Mouse (Mus musculus) ovary, postnatal 14 days (tissue): ENCODE results near the gene Syne1.
A peak's percentile ranks its signal among the peaks of the same experiment; 100 is the strongest.

Source experiments
- DNase-seq: peaks from one replicate; pipeline ENCODE4 v3.0.0; 2022; ENCODE audit warnings: low spot score

Syne1 gene

GRCm38 (mm10) chr10:5551382-5551781 is at the start of gene Syne1:
Gene Syne1, minus strand, starts transcription at chr10:5551482.
- no peak for DNase-seq

- peak; percentile 70 for DNase-seq
Observed at GRCm38 (mm10) chr10:5600123-5600522, 48.8 kb upstream of the Syne1 start.

- DNase-seq: no peak
Observed at GRCm38 (mm10) chr10:5596559-5596958, 45.3 kb upstream of the Syne1 start.

GRCm38 (mm10) chr10:5594457-5594856 is 43.2 kb upstream of the Syne1 start:
- no peak for DNase-seq

GRCm38 (mm10) chr10:5593464-5593863 is 42.2 kb upstream of the Syne1 start, which contains the start of gene Myct1:
Gene Myct1, plus strand, starts transcription at chr10:5593775.
- no peak for DNase-seq

GRCm38 (mm10) chr10:5591996-5592395 is 40.7 kb upstream of the Syne1 start:
- DNase-seq: no peak

- no peak for DNase-seq
Observed at GRCm38 (mm10) chr10:5591061-5591460, 39.8 kb upstream of the Syne1 start.

GRCm38 (mm10) chr10:5573328-5573727 is 22.0 kb upstream of the Syne1 start:
- DNase-seq: no peak

GRCm38 (mm10) chr10:5571332-5571731 is 20.1 kb upstream of the Syne1 start:
- no peak for DNase-seq

- DNase-seq: no peak
Observed at GRCm38 (mm10) chr10:5570059-5570458, 18.8 kb upstream of the Syne1 start.

GRCm38 (mm10) chr10:5568991-5569390 is 17.7 kb upstream of the Syne1 start:
- no peak for DNase-seq

GRCm38 (mm10) chr10:5561706-5562105 is 10.4 kb upstream of the Syne1 start:
- no peak for DNase-seq

GRCm38 (mm10) chr10:5560526-5560925 is 9.2 kb upstream of the Syne1 start:
- no peak for DNase-seq

GRCm38 (mm10) chr10:5558808-5559207 is 7.5 kb upstream of the Syne1 start:
- DNase-seq: no peak

- DNase-seq: peak; percentile 2
Observed at GRCm38 (mm10) chr10:5554941-5555340, 3.7 kb upstream of the Syne1 start.

- peak; percentile 11 for DNase-seq
Observed at GRCm38 (mm10) chr10:5550168-5551021, 887 bp downstream of the Syne1 start.

- no peak for DNase-seq
Observed at GRCm38 (mm10) chr10:5549871-5550167, 1.5 kb downstream of the Syne1 start.

GRCm38 (mm10) chr10:5548651-5549050 is 2.6 kb downstream of the Syne1 start:
- no peak for DNase-seq

- no peak for DNase-seq
Observed at GRCm38 (mm10) chr10:5547769-5548168, 3.5 kb downstream of the Syne1 start.

GRCm38 (mm10) chr10:5546428-5546827 is 4.9 kb downstream of the Syne1 start:
- DNase-seq: no peak

- DNase-seq: no peak
Observed at GRCm38 (mm10) chr10:5528284-5528683, 23.0 kb downstream of the Syne1 start.

- no peak for DNase-seq
Observed at GRCm38 (mm10) chr10:5527634-5528033, 23.6 kb downstream of the Syne1 start.

- DNase-seq: no peak
Observed at GRCm38 (mm10) chr10:5522904-5523303, 28.4 kb downstream of the Syne1 start.

GRCm38 (mm10) chr10:5522276-5522675 is 29.0 kb downstream of the Syne1 start:
- no peak for DNase-seq
